Mouse (Mus musculus): ENCODE measurements around the gene Ptov1.

The Ptov1 gene

DNA sequence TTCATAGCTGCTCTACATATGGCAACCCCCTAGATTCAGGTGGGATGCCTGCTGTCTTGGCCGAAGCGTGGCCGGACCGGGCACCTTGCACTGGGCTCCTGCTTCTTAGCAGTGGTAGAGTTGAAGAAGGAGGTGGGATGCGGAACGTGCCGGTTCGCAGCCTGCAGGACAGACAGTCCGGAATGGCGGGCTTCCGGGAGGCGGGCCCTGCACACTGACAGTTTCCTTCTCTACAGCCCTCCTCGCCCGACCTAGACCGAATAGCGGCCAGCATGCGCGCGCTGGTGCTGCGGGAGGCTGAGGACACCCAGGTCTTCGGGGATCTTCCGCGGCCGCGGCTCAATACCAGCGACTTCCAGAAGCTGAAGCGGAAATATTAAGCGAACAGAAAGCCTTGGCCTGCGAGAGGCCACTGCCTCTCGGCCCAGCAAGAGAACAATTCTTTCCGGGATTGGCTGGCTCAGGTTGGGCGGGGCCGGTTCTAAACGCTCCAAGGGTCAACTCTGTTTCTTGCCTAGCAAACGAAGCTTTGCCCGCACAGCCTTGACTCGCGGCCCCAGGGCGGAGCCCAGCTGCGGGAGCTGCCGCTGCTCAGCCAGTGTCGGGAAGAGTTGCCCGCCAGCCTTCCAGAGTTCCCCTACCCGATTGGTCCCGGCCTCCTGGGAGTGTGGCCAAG, 15.1 kb downstream of the Ptov1 start:
- TF ChIP-seq GATA4 (IDR thresholded peaks at IDR 0.05; ENCODE audit: insufficient replicate concordance, low read length): no peak

DNA sequence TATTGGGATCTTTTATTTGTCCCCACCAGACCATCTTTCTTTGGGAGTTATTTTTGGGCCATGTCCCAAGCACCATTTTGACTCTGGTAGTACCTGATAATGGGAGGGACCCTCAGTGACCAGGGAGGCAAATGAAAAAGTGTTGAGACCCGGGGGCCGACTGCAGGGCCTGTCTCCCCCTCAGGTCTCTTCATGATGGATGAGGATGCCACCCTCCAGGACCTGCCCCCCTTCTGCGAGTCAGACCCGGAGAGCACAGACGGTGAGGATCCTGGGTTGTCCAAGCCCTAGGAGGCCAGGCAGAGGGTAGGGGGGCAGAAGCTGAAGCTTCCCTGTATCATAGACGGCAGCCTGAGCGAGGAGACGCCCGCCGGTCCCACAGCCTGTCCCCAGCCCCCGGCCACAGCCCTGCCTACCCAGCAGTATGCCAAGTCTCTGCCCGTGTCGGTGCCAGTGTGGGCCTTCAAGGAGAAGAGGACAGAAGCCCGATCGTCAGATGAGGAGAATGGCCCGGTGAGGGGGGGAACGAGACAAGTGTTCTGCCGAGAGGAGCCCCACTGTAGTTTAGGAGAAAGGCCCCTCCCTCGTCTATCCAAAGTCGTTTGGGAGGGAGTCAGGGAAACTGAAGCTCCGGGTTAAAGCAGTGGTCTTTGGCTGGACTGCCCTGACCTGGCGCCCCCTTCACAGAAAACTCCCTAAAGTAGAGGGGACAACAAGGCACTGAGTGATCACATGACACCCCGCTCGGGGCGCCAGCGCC, 15.8 kb downstream of the Ptov1 start:
- no peak for TF ChIP-seq GATA4 (IDR thresholded peaks at IDR 0.05; ENCODE audit: insufficient replicate concordance, low read length)

DNA sequence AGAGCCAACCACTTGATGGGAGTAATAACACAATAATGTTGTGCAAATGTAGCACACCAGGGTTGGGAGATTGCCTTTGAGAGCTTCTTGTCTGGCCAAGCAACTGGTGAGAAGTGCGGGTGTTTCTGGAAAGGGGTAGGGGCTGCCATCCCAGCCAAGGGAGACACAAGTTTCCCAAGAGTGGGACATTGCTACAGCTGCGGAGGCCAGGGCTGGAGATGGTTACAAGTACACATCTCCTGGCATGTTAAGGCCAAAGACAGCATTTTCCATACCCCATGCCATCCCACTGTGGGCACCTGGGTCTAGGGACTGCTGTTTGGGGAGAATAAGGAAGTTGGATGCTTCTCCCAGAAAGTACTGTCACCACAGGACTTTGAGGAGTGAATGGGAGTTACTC, 16.5 kb downstream of the Ptov1 start:
- no peak for TF ChIP-seq GATA4 (IDR thresholded peaks at IDR 0.05; ENCODE audit: insufficient replicate concordance, low read length)

GRCm38 (mm10) chr7:44852259-44853027, 17.1 kb downstream of the Ptov1 start:
- TF ChIP-seq GATA4 (IDR thresholded peaks at IDR 0.05; ENCODE audit: insufficient replicate concordance, low read length): no peak

DNA sequence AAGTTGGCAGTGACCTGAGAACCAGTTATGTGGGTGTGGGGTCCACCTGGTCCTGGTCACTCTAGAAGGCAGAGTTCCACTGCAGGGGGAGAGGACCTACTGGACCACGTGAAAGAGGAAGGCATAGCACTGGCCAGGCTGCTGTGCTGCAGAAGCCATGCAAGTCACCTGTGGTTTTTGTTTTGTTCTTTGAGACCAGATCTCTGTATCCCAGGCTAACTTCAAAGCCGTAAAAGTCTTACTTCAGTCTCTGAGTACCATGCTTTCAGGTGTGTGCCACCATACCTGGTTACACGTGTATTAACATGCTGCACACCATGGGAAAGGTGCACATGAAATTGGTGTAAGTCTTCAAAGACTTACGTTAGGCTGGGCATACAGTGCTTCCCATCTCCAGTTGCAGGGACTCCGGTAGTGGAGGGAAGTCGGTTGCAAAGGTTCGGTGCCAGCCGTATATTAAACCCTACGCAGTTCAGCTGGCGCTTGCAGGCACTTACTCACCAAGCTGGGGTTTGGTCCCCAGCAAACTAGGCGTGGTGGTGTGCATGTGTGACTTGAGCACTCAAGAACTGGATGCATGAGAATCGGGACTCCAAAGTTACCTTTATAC, 17.9 kb downstream of the Ptov1 start:
- TF ChIP-seq GATA4 (IDR thresholded peaks at IDR 0.05; ENCODE audit: insufficient replicate concordance, low read length): no peak

GRCm38 (mm10) chr7:44850789-44851624, 18.6 kb downstream of the Ptov1 start:
- no peak for TF ChIP-seq GATA4 (IDR thresholded peaks at IDR 0.05; ENCODE audit: insufficient replicate concordance, low read length)

DNA sequence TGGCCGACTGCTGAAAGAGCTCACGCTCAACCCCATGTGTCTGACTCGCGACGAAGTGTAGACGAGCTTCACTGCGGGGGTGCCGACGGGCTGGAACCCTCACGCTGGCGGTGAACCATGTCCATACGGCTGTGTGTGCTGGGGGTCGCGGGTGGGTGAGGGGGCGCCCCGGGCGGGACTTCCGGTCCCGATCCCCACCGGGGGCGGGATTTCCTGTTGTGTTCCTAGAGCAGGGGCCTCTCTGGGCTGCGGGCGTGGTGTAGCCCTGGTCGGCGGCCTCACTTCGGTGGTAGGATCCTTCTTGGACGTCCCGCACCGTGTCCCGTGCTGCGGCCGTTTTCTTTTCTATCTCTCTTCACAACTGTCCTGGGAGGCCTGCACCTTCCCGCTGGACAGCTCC, 19.4 kb downstream of the Ptov1 start:
- TF ChIP-seq GATA4 (IDR thresholded peaks at IDR 0.05; ENCODE audit: insufficient replicate concordance, low read length): no peak

- TF ChIP-seq GATA4 (IDR thresholded peaks at IDR 0.05; ENCODE audit: insufficient replicate concordance, low read length): peak; percentile 68; the same call in 1 of the 2 replicates
These were observed 20.0 kb downstream of the Ptov1 start for GRCm38 (mm10) chr7:44849416-44850111.

- peak; percentile 93; the same call in 1 of the 2 replicates for TF ChIP-seq GATA4 (IDR thresholded peaks at IDR 0.05; ENCODE audit: insufficient replicate concordance, low read length)
These were observed 20.8 kb downstream of the Ptov1 start, which contains the start of the genes Akt1s1 and Tbc1d17 for GRCm38 (mm10) chr7:44848561-44849415. Gene Akt1s1, plus strand, starts transcription at chr7:44848991. Gene Tbc1d17, minus strand, starts transcription at chr7:44849079.

DNA sequence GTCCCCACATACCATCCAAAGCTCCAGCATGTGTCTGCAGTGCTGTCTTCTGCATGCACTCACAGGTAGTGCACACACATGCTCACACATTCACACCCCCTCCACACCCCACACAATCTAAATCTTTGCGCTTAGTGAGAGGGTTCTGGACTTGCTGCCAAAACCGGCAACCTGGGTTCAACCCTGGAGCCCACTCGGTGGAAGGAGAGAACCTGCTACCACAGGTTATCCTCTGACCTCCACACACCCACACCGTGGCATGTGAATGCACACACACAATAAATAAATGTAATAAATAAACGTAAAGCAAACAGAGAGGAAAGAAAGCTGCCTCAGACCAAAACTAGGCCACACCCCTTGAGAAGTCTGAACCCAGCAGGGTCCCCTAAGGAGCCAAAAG, 21.8 kb downstream of the Ptov1 start:
- TF ChIP-seq GATA4 (IDR thresholded peaks at IDR 0.05; ENCODE audit: insufficient replicate concordance, low read length): no peak

DNA sequence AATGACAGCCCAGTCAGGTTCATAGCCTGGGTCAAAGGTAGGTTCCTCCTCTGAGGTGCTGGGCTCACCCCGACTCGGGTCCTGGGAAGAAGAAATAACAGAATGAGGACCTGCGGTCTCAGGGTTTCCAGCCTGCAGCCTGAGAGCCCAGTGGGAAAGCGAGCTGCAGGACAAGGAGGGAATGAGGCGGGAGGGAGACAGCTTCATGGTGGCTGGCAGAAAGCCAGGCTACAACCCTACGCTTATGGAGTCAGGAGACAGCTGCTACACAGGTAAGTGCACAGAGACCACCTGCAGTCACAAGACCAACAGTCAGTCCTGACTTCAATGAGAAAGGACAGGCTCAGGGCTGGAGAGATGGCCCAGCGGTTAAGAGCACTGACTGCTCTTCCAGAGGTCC, 22.8 kb downstream of the Ptov1 start:
- no peak for TF ChIP-seq GATA4 (IDR thresholded peaks at IDR 0.05; ENCODE audit: insufficient replicate concordance, low read length)

DNA sequence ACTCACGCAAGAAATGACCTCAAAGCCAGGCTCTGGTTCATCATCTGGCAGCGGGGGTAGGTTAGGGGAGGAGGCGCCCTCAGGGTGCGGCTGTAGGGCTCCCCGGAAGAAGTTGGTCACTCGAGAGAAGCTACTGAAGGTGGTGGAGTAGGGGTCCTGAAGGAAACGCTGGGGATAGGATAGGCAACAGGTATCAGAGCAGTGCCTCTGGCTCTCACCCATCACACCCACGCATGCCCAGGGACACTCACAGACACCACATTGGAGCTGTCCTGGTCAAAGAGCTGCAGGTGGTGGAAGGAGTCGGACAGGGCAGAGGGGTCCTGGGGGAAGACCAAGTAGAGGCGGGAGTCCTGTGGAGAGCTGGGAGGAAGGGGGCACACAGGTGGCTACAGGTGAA, 24.6 kb downstream of the Ptov1 start:
- TF ChIP-seq GATA4 (IDR thresholded peaks at IDR 0.05; ENCODE audit: insufficient replicate concordance, low read length): no peak
